Mouse (Mus musculus) stomach, postnatal 0 days (tissue): ENCODE data around the gene Tcte1.

Experiments
- CTCF ChIP-seq: IDR thresholded peaks from 2 replicates; pipeline ENCODE4 v1.5.1; 2016; ENCODE audit warnings: antibody characterized with exemption, low read depth, mild to moderate bottlenecking, moderate library complexity
- EP300 ChIP-seq: optimal IDR thresholded peaks from 2 replicates; pipeline ENCODE3; 2016; ENCODE audit warnings: antibody characterized with exemption

DNA sequence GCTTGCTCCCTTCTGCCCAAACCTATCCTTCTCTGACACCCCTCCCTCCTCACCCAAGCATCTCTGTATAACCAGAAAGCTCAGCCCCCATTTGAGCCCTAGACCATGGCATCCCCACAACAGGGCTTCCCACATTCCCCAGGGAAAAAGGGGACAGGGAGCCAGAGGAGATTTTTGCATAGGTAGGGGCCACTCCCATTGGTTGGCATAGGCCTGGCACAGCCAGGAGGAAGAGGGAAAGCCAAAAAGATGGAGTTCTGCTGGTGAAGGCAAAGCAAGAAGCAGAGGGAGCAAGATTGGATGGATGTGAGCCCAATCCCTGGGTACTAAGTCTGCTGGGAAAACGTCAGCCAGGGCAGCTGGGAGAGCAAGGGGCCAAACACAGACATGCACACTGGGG is 19.9 kb downstream of the Tcte1 start:
- TF ChIP-seq EP300 (no peak), CTCF (no peak)
